Mouse (Mus musculus) myocyte (in vitro differentiated cells): ENCODE measurements at regions not wholly inside any gene's neighbourhood (a gene's known extent, or its start where the extent isn't known, plus 50 kb on each side); places are given as distances from the start of the nearest gene placed in this dataset.

Experiments used
- H3K27me3 ChIP-seq: one replicate; pipeline ENCODE4 v1.6.1; 2011; ENCODE audit not compliant: control insufficient read depth, insufficient read depth, insufficient read length
- H3K36me3 ChIP-seq: one replicate; pipeline ENCODE4 v1.6.1; 2011; ENCODE audit not compliant: control insufficient read depth, insufficient read depth
- H3K4me2 ChIP-seq: one replicate; pipeline ENCODE4 v1.6.1; 2011; ENCODE audit warnings: low read depth, control low read depth
- H3K4me3 ChIP-seq: one replicate; pipeline ENCODE4 v1.5.1; 2011; ENCODE audit warnings: mild to moderate bottlenecking, control low read depth, moderate library complexity
- H3K79me2 ChIP-seq: one replicate; pipeline ENCODE4 v1.6.1; 2011; ENCODE audit not compliant: control insufficient read depth, insufficient read depth
- H3ac ChIP-seq: one replicate; pipeline ENCODE4 v1.6.1; 2011; ENCODE audit not compliant: control insufficient read depth, insufficient read length
- CEBPB ChIP-seq: IDR thresholded peaks from 2 replicates; pipeline ENCODE4 v1.6.1; 2011; ENCODE audit warnings: mild to moderate bottlenecking, moderate library complexity; ENCODE audit not compliant: poor library complexity, insufficient read depth, severe bottlenecking
- E2F4 ChIP-seq: IDR thresholded peaks from one replicate; pipeline ENCODE4 v1.6.1; 2011; ENCODE audit warnings: mild to moderate bottlenecking, control low read depth, moderate library complexity; ENCODE audit not compliant: insufficient read depth
- MAX ChIP-seq: IDR thresholded peaks from one replicate; pipeline ENCODE4 v1.6.1; 2011; ENCODE audit warnings: low read depth, mild to moderate bottlenecking, control low read depth
- MYOD1 ChIP-seq, 3 experiments: IDR thresholded peaks; one replicate each; pipeline ENCODE4 v1.6.1; 2011; ENCODE audit warnings: control low read depth in 2 of 3, low read depth in 2 of 3, mild to moderate bottlenecking in 2 of 3, moderate library complexity in 1 of 3; ENCODE audit not compliant: insufficient read length in 2 of 3, control insufficient read depth in 1 of 3
- MYOG ChIP-seq, 3 experiments: IDR thresholded peaks; one replicate each; pipeline ENCODE4 v1.6.1; 2011; ENCODE audit warnings: control low read depth in 2 of 3, low read depth in 2 of 3, mild to moderate bottlenecking in 2 of 3; ENCODE audit not compliant: insufficient read length in 2 of 3, control insufficient read depth in 1 of 3, insufficient read depth in 1 of 3
- POLR2A ChIP-seq: IDR thresholded peaks from one replicate; pipeline ENCODE4 v1.6.1; 2011; ENCODE audit warnings: low read depth, mild to moderate bottlenecking, control low read depth, moderate library complexity; ENCODE audit not compliant: insufficient read length
- POLR2AphosphoS2 ChIP-seq: IDR thresholded peaks from one replicate; pipeline ENCODE4 v1.6.1; 2011; ENCODE audit warnings: low read depth, control low read depth; ENCODE audit not compliant: insufficient read length
- REST ChIP-seq: IDR thresholded peaks from one replicate; pipeline ENCODE4 v1.6.1; 2011; ENCODE audit warnings: mild to moderate bottlenecking, control low read depth, moderate library complexity; ENCODE audit not compliant: insufficient read depth, insufficient read length
- SRF ChIP-seq: IDR thresholded peaks from one replicate; pipeline ENCODE4 v1.6.1; 2011; ENCODE audit warnings: low read depth; ENCODE audit not compliant: control insufficient read depth, insufficient read length
- TCF12 ChIP-seq: IDR thresholded peaks from one replicate; pipeline ENCODE4 v1.6.1; 2011; ENCODE audit warnings: mild to moderate bottlenecking, control low read depth; ENCODE audit not compliant: poor library complexity, insufficient read depth, severe bottlenecking
- TCF3 ChIP-seq: IDR thresholded peaks from one replicate; pipeline ENCODE4 v1.6.1; 2011; ENCODE audit warnings: low read depth, control low read depth; ENCODE audit not compliant: insufficient read length
- USF1 ChIP-seq: IDR thresholded peaks from one replicate; pipeline ENCODE4 v1.6.1; 2011; ENCODE audit warnings: low read depth, mild to moderate bottlenecking, control low read depth, moderate library complexity

DNA sequence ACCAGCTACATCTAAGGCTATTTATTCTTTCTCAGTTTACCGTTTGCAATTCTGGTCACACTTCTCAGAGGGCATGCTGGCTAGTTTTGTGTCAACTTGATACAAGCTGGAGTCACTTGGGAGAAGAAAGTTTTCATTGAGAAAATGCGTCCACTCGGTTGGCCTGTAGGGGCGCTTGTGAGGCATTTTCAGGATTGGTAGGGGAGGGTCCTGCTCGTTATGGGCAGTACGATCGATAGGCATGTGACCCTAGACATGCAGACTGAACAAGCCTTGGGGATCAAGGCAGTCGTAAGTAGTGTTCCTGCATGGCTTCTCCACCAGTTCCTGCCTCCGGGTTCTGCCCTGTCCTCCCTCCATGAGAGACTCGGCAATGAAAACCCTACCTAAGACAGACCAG is 127.2 kb downstream of the Map3k7 start:
- Histone ChIP-seq H3K27me3 (no peaks in the 10 kb centered on the region), H3K4me3 (no peak overlapping the region), H3K36me3 (no peaks in the 10 kb centered on the region), H3K4me2 (no peak overlapping the region), H3ac (no peak overlapping the region), H3K79me2 (no peaks in the 10 kb centered on the region)
- no peak for TF ChIP-seq CEBPB
- no peak for TF ChIP-seq SRF

DNA sequence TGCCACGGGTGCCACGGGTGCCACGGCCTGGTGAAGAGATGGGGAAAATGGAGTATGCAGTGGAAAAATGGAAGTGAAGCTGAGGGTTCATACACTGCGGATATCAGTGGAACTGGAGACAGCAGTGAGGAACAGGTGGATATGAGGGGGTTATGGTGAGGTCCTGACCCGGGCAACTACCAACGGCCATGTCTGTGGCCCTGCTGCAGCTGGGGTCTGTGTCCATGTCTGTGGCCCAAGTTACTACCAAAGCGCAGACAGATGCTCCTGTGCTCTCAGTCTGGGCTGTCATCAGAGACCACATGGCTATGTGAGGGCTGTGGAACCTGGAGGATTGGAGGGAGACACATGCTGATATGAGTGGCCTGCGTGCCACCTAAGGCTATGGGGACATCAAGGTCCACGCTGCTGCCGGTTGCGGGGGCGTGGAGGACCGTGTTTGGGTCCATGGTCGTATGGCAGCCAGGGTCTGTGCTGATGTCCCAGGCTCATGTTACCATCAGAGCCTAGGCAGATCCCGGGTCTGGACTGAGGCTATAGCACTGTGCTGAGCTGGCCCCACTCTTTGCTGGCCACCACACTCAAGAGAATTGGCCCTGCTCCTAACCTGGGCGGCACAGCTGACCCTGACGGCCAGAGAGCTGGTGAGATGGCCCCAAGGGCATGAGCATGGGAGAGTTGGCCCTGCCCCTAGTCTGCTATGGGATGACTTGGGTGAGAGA is 128.6 kb downstream of the Map3k7 start:
- no peak overlapping the region for H3K4me2 ChIP-seq
- no peaks in the 10 kb centered on the region for H3K79me2 ChIP-seq
- H3K4me3 ChIP-seq: no peak overlapping the region
- no peak overlapping the region for H3ac ChIP-seq
- H3K27me3 ChIP-seq: no peaks in the 10 kb centered on the region
- no peaks in the 10 kb centered on the region for H3K36me3 ChIP-seq
- TF ChIP-seq SRF (no peak), MYOG (IDR thresholded peaks at IDR 0.05; ENCODE audit: control insufficient read depth in 1 of 3, insufficient read depth in 1 of 3, insufficient read length in 2 of 3, low read depth in 2 of 3) (no peak), TCF3 (no peak), MYOD1 (IDR thresholded peaks at IDR 0.05; ENCODE audit: control insufficient read depth in 1 of 3, insufficient read length in 2 of 3, low read depth in 2 of 3) (no peak), USF1 (no peak), POLR2AphosphoS2 (no peak), TCF12 (no peak), CEBPB (no peak), POLR2A (no peak), REST (no peak), E2F4 (no peak), MAX (no peak)

DNA sequence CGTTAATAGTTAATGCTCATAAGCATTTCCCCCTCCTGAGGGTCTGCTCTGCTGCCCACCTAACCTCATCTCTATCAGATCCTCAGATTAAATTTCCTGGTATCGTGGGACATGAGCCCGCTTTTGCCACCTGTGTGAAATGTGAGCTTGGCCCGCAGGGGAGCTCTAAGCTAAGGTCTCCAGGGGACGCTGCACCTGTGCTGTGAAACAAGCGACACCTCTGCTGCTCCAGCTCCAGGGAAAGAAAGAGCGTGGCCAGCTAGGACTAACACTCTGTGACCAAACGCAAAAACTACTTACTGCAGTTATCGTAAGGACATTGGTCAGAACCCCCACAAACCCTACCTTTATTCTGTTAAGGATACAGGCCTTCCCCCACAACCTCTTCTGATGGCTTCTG is 134.3 kb downstream of the Map3k7 start:
- no peak overlapping the region for H3ac ChIP-seq
- no peak overlapping the region for H3K4me3 ChIP-seq
- no peaks in the 10 kb centered on the region for H3K27me3 ChIP-seq
- TF ChIP-seq TCF3 (no peak), MAX (no peak), USF1 (no peak), SRF (no peak), TCF12 (no peak), POLR2A (no peak), MYOD1 (IDR thresholded peaks at IDR 0.05; ENCODE audit: control insufficient read depth in 1 of 3, insufficient read length in 2 of 3, low read depth in 2 of 3) (no peak), CEBPB (no peak), POLR2AphosphoS2 (no peak), E2F4 (no peak)
- no peaks in the 10 kb centered on the region for H3K36me3 ChIP-seq
- no peaks in the 10 kb centered on the region for H3K79me2 ChIP-seq
- H3K4me2 ChIP-seq: no peak overlapping the region

DNA sequence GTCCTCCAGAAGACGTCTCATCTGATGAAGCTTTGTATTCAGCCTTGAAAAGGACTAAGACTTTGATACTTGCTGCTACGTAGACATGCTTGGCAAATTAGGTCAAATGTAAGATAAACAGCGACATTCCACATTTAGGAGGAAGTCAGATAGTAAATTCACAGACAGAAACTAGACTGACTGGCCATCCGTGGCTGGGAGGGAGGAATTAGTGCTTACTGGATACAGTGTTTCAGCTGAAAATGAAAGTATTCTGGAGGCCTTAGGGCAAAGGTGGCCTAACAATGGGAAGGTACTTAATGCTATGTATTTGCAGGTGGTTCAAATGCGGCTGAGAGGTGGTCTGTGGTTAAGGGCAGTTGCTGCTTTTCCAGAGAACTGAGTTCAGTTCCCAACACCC is 137.1 kb downstream of the Map3k7 start:
- no peak overlapping the region for H3ac ChIP-seq
- no peaks in the 10 kb centered on the region for H3K36me3 ChIP-seq
- no peaks in the 10 kb centered on the region for H3K27me3 ChIP-seq
- H3K79me2 ChIP-seq: no peaks in the 10 kb centered on the region
- TF ChIP-seq USF1 (no peak), TCF12 (no peak), CEBPB (no peak), MAX (no peak), MYOG (IDR thresholded peaks at IDR 0.05; ENCODE audit: control insufficient read depth in 1 of 3, insufficient read depth in 1 of 3, insufficient read length in 2 of 3, low read depth in 2 of 3) (no peak), POLR2AphosphoS2 (no peak)
- H3K4me2 ChIP-seq: no peak overlapping the region
- no peak overlapping the region for H3K4me3 ChIP-seq

DNA sequence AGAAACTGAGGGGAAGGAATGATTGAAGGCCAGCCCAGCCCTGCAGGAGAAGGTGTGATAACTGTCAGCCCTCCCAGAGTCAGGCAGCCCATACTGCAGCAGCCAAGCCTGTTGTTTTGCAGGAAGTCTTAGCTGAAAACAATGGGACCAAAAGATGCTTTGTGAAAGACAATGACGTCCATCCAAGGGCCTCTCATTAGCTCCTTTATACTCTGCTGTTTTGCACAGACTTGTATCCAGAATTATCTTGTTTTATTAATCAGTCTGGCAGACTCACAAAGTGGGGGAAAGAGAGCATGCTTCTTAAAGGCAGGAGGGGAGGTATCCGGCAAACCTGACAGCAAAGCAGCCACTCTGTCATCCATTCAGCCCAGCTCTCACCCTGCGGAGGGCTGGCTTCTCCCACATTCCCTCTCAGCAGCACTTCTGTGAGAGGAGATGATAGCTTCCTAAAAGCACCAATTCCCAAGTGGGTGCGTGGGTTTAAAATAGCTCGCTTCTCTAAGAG is 131.9 kb upstream of the Bach2 start:
- TF ChIP-seq CEBPB (no peak), TCF12 (no peak), REST (no peak), MAX (no peak), MYOD1 (IDR thresholded peaks at IDR 0.05; ENCODE audit: control insufficient read depth in 1 of 3, insufficient read length in 2 of 3, low read depth in 2 of 3) (no peak), USF1 (no peak), SRF (no peak), POLR2AphosphoS2 (no peak), MYOG (IDR thresholded peaks at IDR 0.05; ENCODE audit: control insufficient read depth in 1 of 3, insufficient read depth in 1 of 3, insufficient read length in 2 of 3, low read depth in 2 of 3) (no peak), TCF3 (no peak), E2F4 (no peak), POLR2A (no peak)
- H3K27me3 ChIP-seq: no peaks in the 10 kb centered on the region
- no peak overlapping the region for H3ac ChIP-seq
- no peaks in the 10 kb centered on the region for H3K79me2 ChIP-seq
- no peak overlapping the region for H3K4me2 ChIP-seq
- H3K4me3 ChIP-seq: no peak overlapping the region
- no peaks in the 10 kb centered on the region for H3K36me3 ChIP-seq
